Mouse (Mus musculus): Measurements from ENCODE around the gene Lbh.

The Lbh gene

DNA sequence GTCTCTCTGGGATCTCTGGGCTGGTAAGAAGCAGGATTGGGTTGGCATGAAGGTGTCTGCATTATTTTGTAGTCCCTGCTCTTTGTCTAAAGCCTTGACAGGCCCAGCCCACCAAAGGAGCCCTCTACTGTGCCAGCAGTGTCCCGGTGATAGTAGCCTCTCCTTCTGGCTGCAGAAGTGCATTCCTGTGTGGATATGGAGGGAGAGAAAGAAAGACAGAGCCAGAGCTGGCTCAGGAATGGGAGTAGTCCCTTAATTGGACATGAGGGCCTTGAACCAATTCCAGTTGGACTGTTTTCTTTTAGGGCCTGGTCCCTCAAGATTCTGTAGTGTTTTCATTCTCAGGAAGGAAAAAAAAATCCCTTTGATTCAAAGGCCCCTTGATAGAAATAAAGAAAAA, 6.4 kb upstream of the Lbh start:
- DNase-seq = no peak

GRCm38 (mm10) chr17:72914082-72914481, 4.0 kb upstream of the Lbh start:
- no peak for DNase-seq

DNA sequence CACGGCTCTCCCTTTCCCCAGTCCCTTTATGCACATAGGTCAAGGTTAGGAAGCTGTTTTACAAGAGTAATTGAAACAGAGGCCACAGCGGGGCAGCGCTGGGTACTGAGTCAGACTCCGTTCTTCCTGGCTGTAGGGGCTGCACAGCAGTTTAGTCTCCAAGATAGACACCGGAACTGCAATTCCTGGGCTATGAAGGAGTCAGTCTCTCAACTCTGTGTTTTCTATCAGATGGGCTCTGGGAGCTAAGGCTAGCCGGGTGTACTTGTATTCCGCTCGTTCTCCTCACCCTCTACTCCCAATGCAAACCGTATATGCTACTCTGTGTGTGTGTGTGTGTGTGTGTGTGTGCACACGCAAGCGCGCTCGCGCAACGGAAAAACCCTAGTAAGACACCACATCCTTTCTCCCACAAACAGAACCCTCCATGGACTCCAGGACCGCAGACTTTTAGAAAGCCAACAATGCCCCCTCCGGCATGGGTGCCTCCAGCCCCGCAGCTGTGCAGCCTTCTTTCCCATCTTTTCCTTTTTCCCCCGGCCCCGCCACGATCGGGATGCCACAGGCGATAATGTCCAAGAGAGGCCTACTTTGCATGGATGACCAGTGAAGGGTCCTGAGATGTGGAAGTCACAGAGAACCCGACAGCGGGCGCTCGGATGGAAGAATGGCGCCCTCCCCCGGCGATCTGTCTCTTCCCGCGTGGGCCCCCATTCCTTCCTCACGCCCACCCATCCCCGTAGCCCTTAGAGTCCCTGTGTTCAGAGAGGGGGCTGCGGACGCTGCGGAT, 669 bp upstream of the Lbh start:
- peak; percentile 64 to 66 for DNase-seq

DNA sequence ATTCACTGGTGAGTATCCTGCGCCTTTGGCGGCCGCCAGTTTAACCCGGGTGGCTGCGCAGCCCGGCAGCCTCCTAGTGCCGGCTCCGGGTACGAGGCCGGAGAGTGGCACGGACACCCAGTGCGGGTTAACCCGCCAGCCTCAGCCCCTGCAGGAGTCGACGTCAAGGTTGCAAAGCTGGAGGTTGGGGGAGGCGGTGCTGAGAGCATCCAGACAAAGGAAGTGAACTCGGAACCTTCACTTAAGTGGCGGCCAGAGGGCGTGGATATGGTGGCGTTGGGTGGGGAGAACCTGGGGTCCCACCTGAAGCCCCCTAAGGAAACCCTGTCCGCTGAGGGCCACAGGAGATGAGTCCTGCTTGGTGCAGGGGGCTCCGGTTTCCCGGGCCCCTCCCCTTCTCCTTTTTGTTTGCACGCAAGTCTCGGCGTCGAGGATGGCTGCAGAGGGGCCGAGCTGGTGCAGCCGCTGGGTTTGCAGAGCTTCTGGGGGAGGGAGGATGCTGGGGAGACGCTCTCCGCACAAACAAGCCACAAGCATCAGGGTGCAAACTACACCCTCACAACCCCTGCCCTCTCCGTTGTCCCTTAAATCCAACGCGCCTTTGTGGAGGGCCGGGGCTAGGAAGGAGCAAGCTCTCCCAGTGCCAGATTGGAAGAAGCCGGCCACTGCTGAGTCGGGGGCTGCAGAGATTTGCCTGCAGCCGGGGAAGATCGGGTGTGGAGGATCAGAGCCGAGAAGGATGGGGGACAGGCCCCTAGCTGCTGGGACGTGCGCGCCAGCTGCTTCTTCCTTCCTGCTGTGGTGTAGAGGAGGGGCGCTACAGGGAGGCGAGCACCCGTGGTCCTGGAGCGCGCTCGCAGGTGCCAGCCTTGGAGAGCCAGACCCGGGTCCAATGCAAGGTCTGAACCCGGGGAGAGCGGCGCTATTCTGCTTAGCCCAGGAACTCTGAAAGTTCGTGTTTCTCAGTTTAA, 751 bp downstream of the Lbh start:
- peak; percentile 41 to 67 for DNase-seq

DNA sequence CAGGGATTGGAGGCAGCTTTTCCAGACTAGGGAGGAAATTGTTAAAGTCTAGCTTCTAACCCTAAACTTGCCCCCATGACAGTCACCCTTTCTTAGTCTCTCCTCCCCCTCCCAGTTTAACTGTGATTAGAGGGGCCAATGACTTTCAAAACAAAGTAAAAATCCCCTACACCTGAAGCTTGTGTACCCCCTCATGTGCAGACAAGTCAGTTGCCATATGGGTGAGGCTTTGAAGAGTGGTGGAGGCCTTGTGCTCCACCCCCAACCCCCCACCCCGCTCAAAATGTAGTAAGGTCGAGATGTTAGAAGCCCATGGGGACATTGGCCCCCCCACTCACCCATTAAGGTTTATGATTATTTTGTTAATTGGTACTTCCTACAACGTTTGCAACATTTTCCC, 1.5 kb downstream of the Lbh start:
- no peak for DNase-seq

GRCm38 (mm10) chr17:72920430-72920829, 2.3 kb downstream of the Lbh start:
- DNase-seq = no peak

DNA sequence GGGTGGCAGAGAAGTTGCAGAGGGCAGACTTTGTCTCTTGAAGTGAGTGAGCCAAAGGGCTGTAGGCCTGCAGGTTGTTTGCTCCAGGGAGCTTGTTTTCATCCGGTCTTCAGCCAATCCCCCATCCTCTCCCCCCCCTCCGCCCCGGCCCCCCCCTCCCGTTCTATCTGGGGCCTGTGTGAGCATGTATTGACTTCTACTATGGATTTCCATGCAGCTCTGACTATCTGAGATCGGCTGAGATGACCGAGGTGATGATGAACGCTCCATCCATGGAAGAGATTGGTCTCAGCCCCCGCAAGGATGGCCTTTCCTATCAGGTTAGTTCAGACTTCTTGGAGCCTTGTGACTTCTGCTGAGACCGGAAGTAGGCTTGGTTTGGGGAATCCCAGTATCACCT, 2.9 kb downstream of the Lbh start:
- no peak for DNase-seq

GRCm38 (mm10) chr17:72922206-72922605, 4.1 kb downstream of the Lbh start:
- no peak for DNase-seq

- no peak for DNase-seq
Measured at GRCm38 (mm10) chr17:72923283-72923682, 5.2 kb downstream of the Lbh start.

GRCm38 (mm10) chr17:72924295-72924694, 6.2 kb downstream of the Lbh start:
- no peak for DNase-seq

DNA sequence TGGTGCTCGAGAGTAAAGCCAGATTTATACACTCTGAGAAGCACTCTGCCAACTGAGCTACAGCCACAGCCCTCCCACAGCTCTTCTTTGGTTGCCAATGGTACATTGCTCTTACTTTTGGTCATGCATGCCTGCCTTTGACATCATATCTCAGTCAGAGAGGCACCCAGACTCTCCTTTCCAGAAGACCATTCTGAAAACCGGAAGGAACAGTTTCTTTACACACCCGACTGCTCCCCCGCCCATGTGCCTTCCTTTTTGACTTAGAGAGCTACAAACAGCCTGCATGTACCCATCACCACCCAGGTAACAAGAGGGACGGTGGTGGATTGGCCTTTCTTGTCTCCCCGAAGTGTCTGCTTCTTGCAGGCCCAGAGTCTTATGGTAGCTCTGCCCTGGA, 7.0 kb downstream of the Lbh start:
- DNase-seq = peak; percentile 40 to 67

- DNase-seq = peak; percentile 45 to 79
Measured at GRCm38 (mm10) chr17:72925804-72926617, 7.9 kb downstream of the Lbh start.

GRCm38 (mm10) chr17:72926994-72927393, 8.9 kb downstream of the Lbh start:
- DNase-seq = no peak

DNA sequence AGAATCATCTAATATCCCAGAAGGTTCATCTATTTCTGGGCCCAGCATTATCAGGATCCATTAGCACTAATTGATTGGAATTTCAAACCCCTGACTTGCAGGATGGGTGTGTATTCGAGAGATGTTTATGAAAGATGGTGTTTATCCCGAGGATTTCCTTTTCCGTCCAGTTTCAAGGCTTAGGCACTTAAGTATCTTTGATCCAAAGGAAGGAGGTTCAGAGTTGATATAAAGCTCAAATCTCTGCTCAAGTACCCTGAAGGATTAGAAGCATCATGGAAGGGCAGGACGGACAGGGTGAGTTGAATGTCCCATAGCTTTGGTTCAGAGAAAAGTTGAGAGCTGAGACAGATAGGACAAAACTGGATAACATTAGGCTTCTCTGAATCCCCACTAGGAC, 15.0 kb downstream of the Lbh start:
- no peak for DNase-seq

GRCm38 (mm10) chr17:72934146-72934545, 16.0 kb downstream of the Lbh start:
- DNase-seq = no peak

DNA sequence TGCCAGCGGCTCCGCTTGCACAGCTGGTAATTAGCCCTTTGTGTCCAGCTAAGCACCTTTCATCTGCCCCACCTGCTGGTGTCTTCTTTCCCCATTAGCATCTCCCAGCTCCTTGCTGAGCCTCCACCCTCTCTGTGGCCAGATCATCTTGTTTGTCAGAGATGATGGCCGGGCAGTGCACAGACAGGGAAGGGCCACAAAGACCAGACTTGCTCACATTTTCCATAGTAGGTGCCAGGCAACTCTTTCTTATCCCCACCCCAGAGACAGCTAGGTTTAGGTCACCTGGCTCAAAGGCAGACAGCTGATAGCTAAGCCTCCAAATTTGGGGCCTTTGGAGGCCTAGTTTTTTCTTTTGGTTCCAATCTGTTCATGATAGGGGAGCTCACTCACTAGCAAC, 16.5 kb downstream of the Lbh start:
- DNase-seq = no peak

GRCm38 (mm10) chr17:72935921-72936320, 17.8 kb downstream of the Lbh start:
- peak; percentile 35 to 73 for DNase-seq

- no peak for DNase-seq
Measured at GRCm38 (mm10) chr17:72936336-72936735, 18.2 kb downstream of the Lbh start.

GRCm38 (mm10) chr17:72937204-72937603, 19.1 kb downstream of the Lbh start:
- no peak for DNase-seq

GRCm38 (mm10) chr17:72938026-72938795, 20.1 kb downstream of the Lbh start:
- DNase-seq = peak; percentile 22 to 37

DNA sequence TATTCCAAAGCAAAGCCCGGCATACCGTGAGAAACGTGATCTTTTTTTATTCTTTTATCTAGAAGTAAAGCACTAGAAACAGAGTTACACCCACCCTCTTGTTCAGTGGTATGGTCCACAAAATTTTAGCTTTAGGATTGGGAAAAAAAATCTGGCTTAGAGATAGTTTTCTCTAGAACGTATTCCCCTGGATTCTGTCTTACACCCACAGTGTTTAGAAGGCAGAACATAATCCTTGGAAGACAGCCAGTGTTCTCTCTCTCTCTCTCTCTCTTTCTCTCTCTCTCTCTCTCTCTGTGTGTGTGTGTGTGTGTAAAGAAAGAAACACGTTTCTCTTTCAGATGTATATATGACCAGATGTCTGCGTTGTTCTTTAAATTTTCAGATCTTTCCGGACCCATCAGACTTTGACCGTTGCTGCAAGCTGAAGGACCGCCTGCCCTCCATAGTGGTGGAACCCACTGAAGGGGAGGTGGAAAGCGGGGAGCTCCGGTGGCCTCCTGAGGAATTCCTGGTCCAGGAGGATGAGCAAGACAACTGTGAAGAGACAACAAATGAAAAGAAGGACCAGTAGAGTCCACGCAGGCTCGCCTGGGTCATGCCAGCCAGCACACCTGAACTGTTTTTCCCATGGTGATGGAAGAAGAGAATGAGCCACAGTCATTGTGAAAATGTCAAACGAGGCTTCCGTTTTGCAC, 20.9 kb downstream of the Lbh start:
- no peak for DNase-seq

DNA sequence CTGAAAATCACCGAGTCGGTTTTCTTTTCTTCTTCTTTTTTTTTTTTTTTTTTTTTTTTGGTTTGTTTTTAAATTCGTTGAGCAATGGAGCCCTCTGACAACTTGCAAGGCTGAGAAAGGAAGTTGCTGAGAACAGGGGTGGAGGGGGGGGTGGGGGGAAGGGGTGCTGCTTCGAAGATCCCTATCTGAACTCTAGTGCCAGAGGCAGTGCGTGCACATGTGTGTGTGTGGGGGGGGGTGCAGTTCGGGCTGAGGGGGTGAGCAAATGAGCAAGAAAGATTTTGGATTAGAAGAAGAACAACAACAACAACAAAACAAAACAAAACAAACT, 21.4 kb downstream of the Lbh start:
- no peak for DNase-seq
